Mouse (Mus musculus) lung, embryonic 14.5 days (tissue): ENCODE measurements at regions not wholly inside any gene's neighbourhood (a gene's known extent, or its start where the extent isn't known, plus 50 kb on each side); places are given as distances from the start of the nearest gene placed in this dataset.

Experiments
- ATAC-seq: fragments of 200-750 bp; cut with Nextera tagmentation; 2 replicates; pipeline ENCODE4 v1.8.0; 2017; ENCODE audit warnings: mild to moderate bottlenecking, moderate TSS enrichment, moderate library complexity; ENCODE audit not compliant: insufficient read depth
- DNase-seq: peaks from one replicate; pipeline ENCODE4 v3.0.0-alpha.2; 2015
- H3K27ac ChIP-seq: fragments of 300-500 bp; sonication (generic); 2 replicates; pipeline ENCODE4 v1.5.1; 2014; ENCODE audit warnings: low read depth, mild to moderate bottlenecking, moderate library complexity
- H3K27me3 ChIP-seq: fragments of 300-500 bp; sonication (generic); 2 replicates; pipeline ENCODE4 v1.6.1; 2014; ENCODE audit warnings: low read length, control low read depth; ENCODE audit not compliant: insufficient read depth
- H3K36me3 ChIP-seq: fragments of 300-500 bp; sonication (generic); 2 replicates; pipeline ENCODE4 v1.6.1; 2014; ENCODE audit warnings: control low read depth; ENCODE audit not compliant: insufficient read depth
- H3K4me1 ChIP-seq: fragments of 300-500 bp; sonication (generic); 2 replicates; pipeline ENCODE4 v1.6.1; 2014; ENCODE audit warnings: antibody characterized with exemption, control low read depth; ENCODE audit not compliant: insufficient read depth
- H3K4me2 ChIP-seq: fragments of 300-500 bp; sonication (generic); 2 replicates; pipeline ENCODE4 v1.6.1; 2014; ENCODE audit warnings: mild to moderate bottlenecking
- H3K4me3 ChIP-seq: fragments of 300-500 bp; sonication (generic); 2 replicates; pipeline ENCODE4 v1.5.1; 2014; ENCODE audit warnings: low read depth, low read length
- H3K9ac ChIP-seq: fragments of 300-500 bp; sonication (generic); 2 replicates; pipeline ENCODE4 v1.6.1; 2014
- H3K9me3 ChIP-seq: fragments of 300-500 bp; sonication (generic); 2 replicates; pipeline ENCODE4 v1.6.1; 2016; ENCODE audit warnings: low read depth, low read length, control low read depth
- CTCF ChIP-seq: IDR thresholded peaks from 2 replicates; pipeline ENCODE4 v1.5.1; 2016; ENCODE audit warnings: antibody characterized with exemption, low read depth
- WGBS: fragments of 180-500 bp; shearing (Covaris S2); extraction: QIAGEN DNeasy Blood & Tissue Kit; methylation state at CpG from one replicate; pipeline ENCODE4 v1.1.7; 2014; 5-methylcytosine and 5-hydroxymethylcytosine counted together

DNA sequence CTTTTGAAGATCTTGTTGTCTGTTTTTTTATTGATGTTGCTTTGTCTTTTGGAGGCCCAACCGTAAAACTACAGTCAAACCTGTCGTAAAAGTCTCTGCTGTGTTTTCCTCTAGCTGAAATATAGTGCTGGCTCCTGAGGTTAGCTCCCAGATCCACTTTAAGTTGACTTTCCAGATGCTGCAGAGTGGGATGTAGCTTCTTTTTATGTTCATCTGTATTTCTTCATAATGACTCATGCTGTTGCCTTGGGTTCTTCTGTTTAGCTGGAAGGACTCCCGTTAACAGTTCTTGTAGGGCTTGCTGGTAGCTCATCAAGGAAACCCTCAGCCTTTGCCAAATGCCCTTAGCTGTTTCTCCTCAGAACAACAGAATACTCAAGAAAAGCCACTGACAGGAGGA, 595.6 kb downstream of the Zfp706 start:
- Histone ChIP-seq H3K27ac (no peak overlapping the region), H3K4me2 (no peak overlapping the region), H3K27me3 (no peaks in the 10 kb centered on the region), H3K36me3 (no peaks in the 10 kb centered on the region), H3K4me1 (no peaks in the 10 kb centered on the region), H3K9me3 (no peaks in the 10 kb centered on the region), H3K9ac (no peak overlapping the region), H3K4me3 (no peak overlapping the region)
- DNase-seq: no peak
- 85% methylated on average over 3 of the region's 3 CpGs for WGBS
- no peak for TF ChIP-seq CTCF
- no peak for ATAC-seq

GRCm38 (mm10) chr15:36405446-36405845, 602.1 kb downstream of the Zfp706 start:
- DNase-seq (no peak), ATAC-seq (no peak)
- H3K4me3 ChIP-seq: no peak overlapping the region
- WGBS: 76% methylated on average over 3 of the region's 3 CpGs
- no peaks in the 10 kb centered on the region for H3K36me3 ChIP-seq
- TF ChIP-seq CTCF: no peak
- H3K4me1 ChIP-seq: no peaks in the 10 kb centered on the region
- no peak overlapping the region for H3K27ac ChIP-seq
- no peak overlapping the region for H3K4me2 ChIP-seq
- H3K9ac ChIP-seq: no peak overlapping the region
- H3K27me3 ChIP-seq: no peaks in the 10 kb centered on the region
- no peaks in the 10 kb centered on the region for H3K9me3 ChIP-seq

DNA sequence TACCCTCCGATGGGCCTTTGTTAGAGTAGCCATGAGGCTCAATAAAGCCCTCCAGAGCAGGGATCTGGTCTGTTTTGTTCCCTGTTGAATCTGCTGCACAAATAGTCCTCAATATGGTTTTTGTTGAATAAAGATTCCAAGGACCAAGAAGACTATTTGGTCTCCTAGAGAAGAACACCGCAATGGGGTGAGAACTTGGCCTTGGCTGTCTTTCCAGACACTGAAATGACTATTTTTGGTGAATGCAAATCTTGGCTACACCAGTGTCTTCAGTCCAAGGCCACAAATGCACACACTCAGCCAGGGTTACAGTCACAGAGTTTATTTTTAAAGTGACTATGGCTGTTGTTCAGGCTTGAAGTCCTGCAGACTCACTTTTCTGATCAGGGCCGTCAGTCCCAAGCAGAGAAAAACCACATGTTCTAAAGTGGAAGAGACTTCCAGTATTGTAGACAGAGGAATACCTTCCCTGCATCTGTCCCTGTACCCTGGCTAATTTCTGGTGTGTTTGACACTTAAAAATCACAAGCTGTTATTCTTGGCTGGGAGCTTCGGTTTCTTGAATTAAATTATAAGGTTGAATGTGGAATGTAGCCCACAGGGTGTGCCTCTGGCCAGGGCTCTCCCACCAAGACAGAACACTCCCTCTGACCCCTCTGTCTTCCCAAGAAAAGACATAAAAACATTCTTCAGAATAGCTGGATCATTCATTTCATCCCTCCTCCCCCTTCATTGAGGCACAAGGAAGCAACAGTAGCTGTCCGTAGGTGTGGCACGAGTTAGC, 604.0 kb downstream of the Zfp706 start:
- 76% methylated on average over 6 of the region's 6 CpGs for WGBS
- H3K4me3 ChIP-seq: no peak overlapping the region
- H3K9me3 ChIP-seq: no peaks in the 10 kb centered on the region
- no peaks in the 10 kb centered on the region for H3K36me3 ChIP-seq
- H3K4me2 ChIP-seq: no peak overlapping the region
- no peaks in the 10 kb centered on the region for H3K27me3 ChIP-seq
- ATAC-seq (no peak), DNase-seq (no peak)
- H3K9ac ChIP-seq: no peak overlapping the region
- H3K27ac ChIP-seq: no peak overlapping the region
- H3K4me1 ChIP-seq: peaks cover 16% of the 10 kb centered on the region
- TF ChIP-seq CTCF: no peak

GRCm38 (mm10) chr15:36402051-36402450, 605.5 kb downstream of the Zfp706 start:
- no peak for DNase-seq
- Histone ChIP-seq H3K27me3 (no peaks in the 10 kb centered on the region), H3K27ac (no peak overlapping the region), H3K4me2 (no peak overlapping the region), H3K9me3 (no peaks in the 10 kb centered on the region), H3K4me3 (no peak overlapping the region), H3K4me1 (peaks cover 16% of the 10 kb centered on the region), H3K36me3 (no peaks in the 10 kb centered on the region), H3K9ac (no peak overlapping the region)
- ATAC-seq: no peak
- no peak for TF ChIP-seq CTCF
- WGBS: 85% methylated on average over 1 of the region's 1 CpGs

DNA sequence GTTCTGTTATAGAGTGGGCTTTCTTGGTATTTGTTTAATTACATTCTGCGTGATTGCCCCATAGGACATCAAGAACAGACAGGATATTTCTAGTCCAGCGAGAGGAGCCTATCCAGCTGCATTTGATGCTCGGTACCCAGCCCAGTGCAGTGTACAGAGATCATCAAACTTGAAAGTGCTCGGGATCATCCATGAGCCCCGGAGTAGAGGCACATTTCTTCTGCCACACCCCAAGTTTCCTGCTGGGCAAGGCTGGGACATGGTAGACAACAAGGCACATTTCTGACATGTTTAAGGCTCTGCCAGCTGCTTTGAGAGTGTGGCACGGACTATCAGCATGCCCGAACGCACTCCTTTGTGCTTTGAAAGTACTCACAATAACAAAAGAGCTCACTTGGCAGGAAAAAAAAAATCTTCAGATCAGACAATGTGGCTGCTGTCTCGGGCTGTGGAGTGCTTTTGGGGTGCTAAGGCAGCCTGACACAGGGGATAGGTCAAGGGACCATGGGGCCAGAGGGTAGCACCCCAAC, 607.2 kb downstream of the Zfp706 start:
- no peak for TF ChIP-seq CTCF
- H3K36me3 ChIP-seq: no peaks in the 10 kb centered on the region
- no peak overlapping the region for H3K27ac ChIP-seq
- no peaks in the 10 kb centered on the region for H3K9me3 ChIP-seq
- no peaks in the 10 kb centered on the region for H3K27me3 ChIP-seq
- 66% methylated on average over 9 of the region's 9 CpGs for WGBS
- no peak overlapping the region for H3K4me2 ChIP-seq
- H3K4me3 ChIP-seq: no peak overlapping the region
- no peak for DNase-seq
- H3K9ac ChIP-seq: no peak overlapping the region
- no peak for ATAC-seq
- H3K4me1 ChIP-seq: peaks cover 16% of the 10 kb centered on the region

- Histone ChIP-seq H3K9me3 (no peaks in the 10 kb centered on the region), H3K4me2 (no peak overlapping the region), H3K36me3 (no peaks in the 10 kb centered on the region), H3K9ac (no peak overlapping the region), H3K27me3 (no peaks in the 10 kb centered on the region), H3K4me1 (peaks cover 16% of the 10 kb centered on the region), H3K4me3 (no peak overlapping the region), H3K27ac (peak overlapping the region; percentile 58; the same call in 1 of the 2 replicates)
- DNase-seq (peak; percentile 87), ATAC-seq (peak; percentile 84)
- WGBS: 33% methylated on average over 7 of the region's 7 CpGs
- TF ChIP-seq CTCF: no peak
Measured at GRCm38 (mm10) chr15:36399355-36400012, 608.1 kb downstream of the Zfp706 start.
